Mouse (Mus musculus) cerebellum, adult 11 months (tissue): ENCODE measurements around the gene Poldip2.
"Not testable (repeated sequence)": the region's sequence is repeated elsewhere in the genome, so short reads cannot be mapped to it uniquely, and the experiment has no call there.

Experiments
- DNase-seq: peaks from one replicate; pipeline ENCODE4 v3.0.0; 2022

Poldip2 gene

GRCm38 (mm10) chr11:78502909-78503650 is 8.9 kb upstream of the Poldip2 start, which contains the start of gene Sebox:
Gene Sebox (plus strand): TSS chr11:78503447.
- DNase-seq, result peak; percentile 87

GRCm38 (mm10) chr11:78505430-78505829 is 6.6 kb upstream of the Poldip2 start:
- no peak for DNase-seq

GRCm38 (mm10) chr11:78509148-78509547 is 2.8 kb upstream of the Poldip2 start:
- no peak for DNase-seq

GRCm38 (mm10) chr11:78513106-78513790 is 1.3 kb downstream of the Poldip2 start:
- no peak for DNase-seq

GRCm38 (mm10) chr11:78515549-78516325 is 3.7 kb downstream of the Poldip2 start:
- DNase-seq, result no peak

GRCm38 (mm10) chr11:78518931-78519330 is 6.9 kb downstream of the Poldip2 start:
- no peak for DNase-seq

GRCm38 (mm10) chr11:78521880-78522279 is 9.9 kb downstream of the Poldip2 start:
- DNase-seq, result no peak

- no peak for DNase-seq
Observed at GRCm38 (mm10) chr11:78522481-78522997, 10.5 kb downstream of the Poldip2 start.

GRCm38 (mm10) chr11:78523241-78523955 is 11.4 kb downstream of the Poldip2 start:
- no peak for DNase-seq

GRCm38 (mm10) chr11:78524838-78525237 is 12.8 kb downstream of the Poldip2 start:
- no peak for DNase-seq

- no peak for DNase-seq
Observed at GRCm38 (mm10) chr11:78528714-78529113, 16.7 kb downstream of the Poldip2 start.

GRCm38 (mm10) chr11:78530001-78530400 is 18.0 kb downstream of the Poldip2 start:
- DNase-seq, result no peak

- no peak for DNase-seq
Observed at GRCm38 (mm10) chr11:78531046-78531445, 19.1 kb downstream of the Poldip2 start.

- DNase-seq, result not testable (repeated sequence)
Observed at GRCm38 (mm10) chr11:78531515-78531914, 19.5 kb downstream of the Poldip2 start.

GRCm38 (mm10) chr11:78534516-78534915 is 22.5 kb downstream of the Poldip2 start:
- no peak for DNase-seq

GRCm38 (mm10) chr11:78535376-78536079 is 23.5 kb downstream of the Poldip2 start:
- no peak for DNase-seq

GRCm38 (mm10) chr11:78536080-78536689 is 24.2 kb downstream of the Poldip2 start, which contains the start of the genes Tnfaip1 and Ift20:
Gene Tnfaip1 (minus strand): TSS chr11:78536332.
Gene Ift20 (plus strand): TSS chr11:78536361.
- peak; percentile 96 for DNase-seq

- no peak for DNase-seq
Observed at GRCm38 (mm10) chr11:78536690-78537084, 24.7 kb downstream of the Poldip2 start.

- no peak for DNase-seq
Observed at GRCm38 (mm10) chr11:78540358-78540757, 28.4 kb downstream of the Poldip2 start.

GRCm38 (mm10) chr11:78544449-78545111 is 32.6 kb downstream of the Poldip2 start:
- no peak for DNase-seq

- DNase-seq, result no peak
Observed at GRCm38 (mm10) chr11:78545181-78545580, 33.2 kb downstream of the Poldip2 start.
